Mouse (Mus musculus): ENCODE data around the gene Mapk9. TPM values are rescaled to one million over a fixed set of nuclear protein-coding genes. Genes with fewer than 3 reads are reported as not detected.

The Mapk9 gene
- total and polyA plus RNA-seq, 3 experiments, result 43.1 to 52.8 TPM; not detected in 1

GRCm38 (mm10) chr11:49876948-49877817 is 30.6 kb downstream of the Mapk9 start:
- H3K4me3 ChIP-seq (ENCODE audit: control insufficient read depth in 1 of 2, insufficient read depth in 1 of 2, low read depth in 2 of 2, low read length in 2 of 2), result no peak overlapping the region
- TF ChIP-seq CHD1 (IDR thresholded peaks at IDR 0.05; ENCODE audit: low read depth, low read length), result no peak
- no peak for TF ChIP-seq CTCF (IDR thresholded peaks at IDR 0.05 in 2 of 3, conservative IDR thresholded peaks at IDR 0.05 in 1 of 3; ENCODE audit: control insufficient read depth in 1 of 3, insufficient read depth in 1 of 3, low read depth in 2 of 3, low read length in 3 of 3, poor library complexity in 1 of 3, severe bottlenecking in 1 of 3)
- TF ChIP-seq MAX (IDR thresholded peaks at IDR 0.05; ENCODE audit: low read length), result 0 out of 2 replicates have a peak, but pooled peaks have one; percentile 26
- no peak for TF ChIP-seq RCOR1 (IDR thresholded peaks at IDR 0.05; ENCODE audit: low read depth, low read length)
- TF ChIP-seq MYC (IDR thresholded peaks at IDR 0.05; ENCODE audit: low read depth, low read length), result 0 out of 2 replicates have a peak, but pooled peaks have one; percentile 17
- no peak for TF ChIP-seq E2F4 (IDR thresholded peaks at IDR 0.05; ENCODE audit: borderline replicate concordance, low read depth, low read length)
- TF ChIP-seq MAZ (IDR thresholded peaks at IDR 0.05; ENCODE audit: low read depth, low read length), result no peak
- TF ChIP-seq GATA1 (IDR thresholded peaks at IDR 0.05; ENCODE audit: low read depth, low read length), result peak; percentile 46; the same call in 1 of the 2 replicates
- TF ChIP-seq MXI1 (IDR thresholded peaks at IDR 0.05; ENCODE audit: low read depth, low read length), result 0 out of 2 replicates have a peak, but pooled peaks have one; percentile 29
- peak; percentile 16; the same call in 1 of the 2 replicates for TF ChIP-seq ETS1 (IDR thresholded peaks at IDR 0.05; ENCODE audit: low read depth, low read length)
- no peak for TF ChIP-seq UBTF (IDR thresholded peaks at IDR 0.05; ENCODE audit: borderline replicate concordance, insufficient read depth, low read depth, low read length)
- TF ChIP-seq MEF2A (IDR thresholded peaks at IDR 0.05; ENCODE audit: extremely low read depth, insufficient replicate concordance, low read depth, low read length, poor library complexity, severe bottlenecking), result no peak
- TF ChIP-seq POLR2AphosphoS5 (IDR thresholded peaks at IDR 0.05; ENCODE audit: borderline replicate concordance, low read depth, low read length), result no peak
- TF ChIP-seq POLR2AphosphoS2 (IDR thresholded peaks at IDR 0.05; ENCODE audit: low read length), result no peak
- no peak for TF ChIP-seq JUND (IDR thresholded peaks at IDR 0.05; ENCODE audit: low read depth, low read length)
- no peak for TF ChIP-seq CHD2 (IDR thresholded peaks at IDR 0.05; ENCODE audit: low read length)
- peak; percentile 59 for TF ChIP-seq TAL1 (IDR thresholded peaks at IDR 0.05; ENCODE audit: low read length)
- TF ChIP-seq ZMIZ1 (IDR thresholded peaks at IDR 0.05; ENCODE audit: low read depth, low read length), result no peak
- peak; percentile 59 to 68; a peak in 3 of 4 replicates for TF ChIP-seq EP300 (IDR thresholded peaks at IDR 0.05; ENCODE audit: low read depth in 1 of 2, low read length in 2 of 2)
- H3K9me3 ChIP-seq (replicated peaks; ENCODE audit: insufficient read depth, low read length), result no peaks in the 10 kb centered on the region
- no peaks in the 10 kb centered on the region for H3K79me2 ChIP-seq (ENCODE audit: control insufficient read depth, insufficient read depth, low read length, poor library complexity)
- H3K9ac ChIP-seq (ENCODE audit: control insufficient read depth, low read depth, low read length, poor library complexity, severe bottlenecking), result no peak overlapping the region
- peak; percentile 80 for DNase-seq (ENCODE audit: low read depth, low spot score)
- H3K4me1 ChIP-seq (ENCODE audit: control insufficient read depth in 1 of 2, insufficient read depth in 2 of 2, low read length in 2 of 2), result peaks cover 5 to 17% of the 10 kb centered on the region in 2 experiments; a peak in 3 of 4 replicates
- no peak overlapping the region for H3K27ac ChIP-seq (ENCODE audit: control insufficient read depth, low read depth, low read length)
- H3K27me3 ChIP-seq (ENCODE audit: control insufficient read depth in 1 of 2, insufficient read depth in 2 of 2, low read length in 2 of 2), result no peaks in the 10 kb centered on the region
- peaks cover 14 to 24% of the 10 kb centered on the region in 2 experiments for H3K36me3 ChIP-seq (ENCODE audit: control insufficient read depth in 1 of 2, insufficient read depth in 2 of 2, low read length in 2 of 2)

Measured in MEL (cell line).